Mouse (Mus musculus): ENCODE measurements at regions not wholly inside any gene's neighbourhood (a gene's known extent, or its start where the extent isn't known, plus 50 kb on each side); places are given as distances from the start of the nearest gene placed in this dataset.

DNA sequence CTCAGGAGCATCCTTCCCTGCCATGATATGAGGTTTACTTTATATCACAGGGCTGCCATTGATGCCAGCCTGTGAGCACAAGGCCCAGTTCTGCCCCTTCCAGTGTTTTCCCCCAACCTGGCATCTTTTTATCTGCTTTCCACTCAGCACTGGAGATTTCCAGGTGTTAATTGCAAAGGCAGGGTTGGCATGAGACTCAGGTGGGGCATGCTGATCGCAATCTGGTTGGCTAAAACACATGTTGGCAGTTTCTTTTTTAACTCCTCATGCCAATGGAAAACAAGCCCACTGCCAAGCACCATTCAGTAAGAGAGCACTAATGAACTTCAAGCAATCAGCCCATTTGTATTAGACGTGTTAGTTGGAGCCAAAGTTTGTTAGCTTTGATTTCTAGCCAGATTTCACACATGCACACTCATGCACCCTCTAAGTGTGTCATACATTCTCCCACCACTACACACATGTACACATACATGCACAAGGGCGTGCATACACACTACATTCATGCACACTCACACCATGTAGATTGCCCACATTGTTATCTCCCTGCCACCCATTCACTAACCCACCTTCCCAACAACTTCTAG is 192.5 kb upstream of the Gmds start:
- H3K4me1 ChIP-seq (ENCODE audit: control insufficient read depth, insufficient read depth, low read length), result no peaks in the 10 kb centered on the region
- WGBS, result 73% methylated on average over 3 of the region's 3 CpGs
- no peak overlapping the region for H3K27ac ChIP-seq (ENCODE audit: control insufficient read depth, insufficient read depth, low read depth, low read length, poor library complexity)
- no peak for TF ChIP-seq CTCF (IDR thresholded peaks at IDR 0.05; ENCODE audit: control insufficient read depth, insufficient read depth, low read length)
- no peak for TF ChIP-seq POLR2A (IDR thresholded peaks at IDR 0.05; ENCODE audit: borderline replicate concordance, control insufficient read depth, low read depth, low read length)
- H3K4me3 ChIP-seq (replicated peaks; ENCODE audit: control insufficient read depth, low read depth, low read length), result no peak overlapping the region

- TF ChIP-seq POLR2A (IDR thresholded peaks at IDR 0.05; ENCODE audit: borderline replicate concordance, control insufficient read depth, low read depth, low read length), result no peak
- no peak for TF ChIP-seq CTCF (IDR thresholded peaks at IDR 0.05; ENCODE audit: control insufficient read depth, insufficient read depth, low read length)
- 81% methylated on average over 16 of the region's 16 CpGs for WGBS
- Histone ChIP-seq H3K27ac (ENCODE audit: control insufficient read depth, insufficient read depth, low read depth, low read length, poor library complexity) (no peak overlapping the region), H3K4me3 (replicated peaks; ENCODE audit: control insufficient read depth, low read depth, low read length) (no peak overlapping the region), H3K4me1 (ENCODE audit: control insufficient read depth, insufficient read depth, low read length) (no peaks in the 10 kb centered on the region)
These were observed 180.2 kb upstream of the Gmds start for GRCm38 (mm10) chr13:32518611-32519344.

DNA sequence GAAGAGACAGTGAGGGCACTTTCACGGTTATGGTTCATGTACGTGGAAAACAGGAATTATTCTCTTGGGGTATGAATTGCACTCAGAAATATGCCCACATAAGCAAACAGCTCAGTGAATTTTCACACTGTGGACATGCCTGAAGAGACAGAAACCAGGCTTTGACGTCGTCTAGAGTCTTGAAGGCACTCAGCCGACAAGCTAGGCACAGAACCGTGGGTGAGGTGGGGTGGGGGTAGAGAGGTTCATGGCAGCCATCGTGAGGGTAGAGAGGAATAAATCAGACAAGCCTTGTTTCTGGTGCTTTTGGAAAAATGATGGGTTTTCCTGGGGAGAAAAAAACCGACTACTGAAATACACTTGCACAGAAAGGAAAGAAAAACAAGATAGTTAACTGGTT is 179.0 kb upstream of the Gmds start:
- TF ChIP-seq POLR2A (IDR thresholded peaks at IDR 0.05; ENCODE audit: borderline replicate concordance, control insufficient read depth, low read depth, low read length) (no peak), CTCF (IDR thresholded peaks at IDR 0.05; ENCODE audit: control insufficient read depth, insufficient read depth, low read length) (no peak)
- no peak overlapping the region for H3K4me3 ChIP-seq (replicated peaks; ENCODE audit: control insufficient read depth, low read depth, low read length)
- WGBS, result 69% methylated on average over 8 of the region's 8 CpGs
- no peak overlapping the region for H3K27ac ChIP-seq (ENCODE audit: control insufficient read depth, insufficient read depth, low read depth, low read length, poor library complexity)
- H3K4me1 ChIP-seq (ENCODE audit: control insufficient read depth, insufficient read depth, low read length), result no peaks in the 10 kb centered on the region

DNA sequence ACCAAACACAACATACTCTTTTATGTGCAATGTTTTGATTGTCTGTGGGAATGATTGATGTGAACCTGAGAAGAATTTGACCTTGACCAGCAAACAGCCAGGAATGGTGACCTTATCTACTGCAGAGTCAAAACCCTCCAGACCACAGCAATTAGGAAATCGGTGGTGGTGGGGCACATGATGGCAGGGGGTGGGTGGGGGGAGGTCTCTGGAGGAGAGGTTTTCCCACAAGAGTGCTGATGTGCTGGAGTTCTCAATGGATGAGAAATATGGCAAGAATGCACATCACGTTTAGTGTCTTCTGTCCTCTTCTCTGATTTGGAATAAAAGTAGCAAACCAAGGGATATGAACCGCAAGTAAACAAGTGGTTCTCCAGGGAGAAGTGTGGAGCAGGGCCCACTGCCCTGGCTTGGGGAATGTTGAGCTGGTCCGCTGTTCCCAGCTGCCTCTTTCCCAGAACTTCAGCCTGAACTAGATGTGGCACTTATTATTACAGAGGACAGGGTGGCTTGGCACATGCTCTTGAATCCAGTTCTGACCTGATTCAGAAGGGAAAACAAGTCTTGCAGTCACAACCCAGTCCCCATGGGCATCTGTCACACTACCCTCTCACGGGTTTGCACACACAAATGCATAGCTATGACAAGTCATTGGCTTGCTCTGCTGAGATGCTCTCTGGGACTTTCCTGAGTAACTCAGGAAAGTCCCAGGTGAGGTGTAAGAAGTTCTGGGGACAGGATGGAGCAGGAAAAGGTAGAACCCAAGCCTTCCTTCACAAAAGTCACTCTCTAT is 170.9 kb upstream of the Gmds start:
- no peak overlapping the region for H3K27ac ChIP-seq (ENCODE audit: control insufficient read depth, insufficient read depth, low read depth, low read length, poor library complexity)
- no peaks in the 10 kb centered on the region for H3K4me1 ChIP-seq (ENCODE audit: control insufficient read depth, insufficient read depth, low read length)
- H3K4me3 ChIP-seq (replicated peaks; ENCODE audit: control insufficient read depth, low read depth, low read length), result no peak overlapping the region
- no peak for TF ChIP-seq POLR2A (IDR thresholded peaks at IDR 0.05; ENCODE audit: borderline replicate concordance, control insufficient read depth, low read depth, low read length)
- TF ChIP-seq CTCF (IDR thresholded peaks at IDR 0.05; ENCODE audit: control insufficient read depth, insufficient read depth, low read length), result no peak
- 67% methylated on average over 5 of the region's 5 CpGs for WGBS

GRCm38 (mm10) chr13:32508447-32508846 is 169.9 kb upstream of the Gmds start:
- 77% methylated on average over 3 of the region's 3 CpGs for WGBS
- Histone ChIP-seq H3K4me1 (ENCODE audit: control insufficient read depth, insufficient read depth, low read length) (no peaks in the 10 kb centered on the region), H3K4me3 (replicated peaks; ENCODE audit: control insufficient read depth, low read depth, low read length) (no peak overlapping the region), H3K27ac (ENCODE audit: control insufficient read depth, insufficient read depth, low read depth, low read length, poor library complexity) (no peak overlapping the region)
- TF ChIP-seq CTCF (IDR thresholded peaks at IDR 0.05; ENCODE audit: control insufficient read depth, insufficient read depth, low read length) (no peak), POLR2A (IDR thresholded peaks at IDR 0.05; ENCODE audit: borderline replicate concordance, control insufficient read depth, low read depth, low read length) (no peak)

DNA sequence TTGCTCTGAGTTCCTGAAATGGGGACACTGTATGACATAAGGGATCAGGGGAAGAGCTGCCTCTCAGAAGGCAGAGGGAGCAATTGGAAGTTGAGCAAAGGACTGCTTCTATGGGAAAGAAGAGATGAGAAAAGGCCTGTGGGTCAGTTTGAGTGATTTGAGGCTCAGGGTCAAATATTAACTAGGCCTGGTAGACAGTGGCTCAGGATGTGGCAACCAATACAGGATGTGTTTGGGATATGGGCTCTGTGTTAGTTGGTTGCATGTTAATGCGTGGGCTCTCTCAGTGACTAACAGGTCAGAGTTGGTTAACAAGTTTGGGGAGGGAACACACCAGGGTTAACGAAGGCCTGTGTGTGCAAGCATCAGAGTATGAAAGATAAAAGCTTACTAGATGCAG is 169.3 kb upstream of the Gmds start:
- no peaks in the 10 kb centered on the region for H3K4me1 ChIP-seq (ENCODE audit: control insufficient read depth, insufficient read depth, low read length)
- H3K27ac ChIP-seq (ENCODE audit: control insufficient read depth, insufficient read depth, low read depth, low read length, poor library complexity), result no peak overlapping the region
- 73% methylated on average over 2 of the region's 2 CpGs for WGBS
- TF ChIP-seq POLR2A (IDR thresholded peaks at IDR 0.05; ENCODE audit: borderline replicate concordance, control insufficient read depth, low read depth, low read length) (no peak), CTCF (IDR thresholded peaks at IDR 0.05; ENCODE audit: control insufficient read depth, insufficient read depth, low read length) (no peak)
- no peak overlapping the region for H3K4me3 ChIP-seq (replicated peaks; ENCODE audit: control insufficient read depth, low read depth, low read length)

- Histone ChIP-seq H3K4me3 (replicated peaks; ENCODE audit: control insufficient read depth, low read depth, low read length) (no peak overlapping the region), H3K4me1 (ENCODE audit: control insufficient read depth, insufficient read depth, low read length) (no peaks in the 10 kb centered on the region), H3K27ac (ENCODE audit: control insufficient read depth, insufficient read depth, low read depth, low read length, poor library complexity) (no peak overlapping the region)
- 70% methylated on average over 8 of the region's 8 CpGs for WGBS
- no peak for TF ChIP-seq CTCF (IDR thresholded peaks at IDR 0.05; ENCODE audit: control insufficient read depth, insufficient read depth, low read length)
- no peak for TF ChIP-seq POLR2A (IDR thresholded peaks at IDR 0.05; ENCODE audit: borderline replicate concordance, control insufficient read depth, low read depth, low read length)
These were observed 159.8 kb upstream of the Gmds start for GRCm38 (mm10) chr13:32498205-32498790.

- no peak overlapping the region for H3K4me3 ChIP-seq (replicated peaks; ENCODE audit: control insufficient read depth, low read depth, low read length)
- TF ChIP-seq POLR2A (IDR thresholded peaks at IDR 0.05; ENCODE audit: borderline replicate concordance, control insufficient read depth, low read depth, low read length) (no peak), CTCF (IDR thresholded peaks at IDR 0.05; ENCODE audit: control insufficient read depth, insufficient read depth, low read length) (no peak)
- H3K27ac ChIP-seq (ENCODE audit: control insufficient read depth, insufficient read depth, low read depth, low read length, poor library complexity), result no peak overlapping the region
- no peaks in the 10 kb centered on the region for H3K4me1 ChIP-seq (ENCODE audit: control insufficient read depth, insufficient read depth, low read length)
- WGBS, result 78% methylated on average over 2 of the region's 2 CpGs
These were observed 157.7 kb upstream of the Gmds start for GRCm38 (mm10) chr13:32496263-32496662.

All from bone marrow, adult 2 months (tissue).